Mouse (Mus musculus) forebrain, embryonic 12.5 days (tissue): Measurements from ENCODE around the gene Taar8c. TPM values are rescaled to one million over a fixed set of nuclear protein-coding genes. Genes with fewer than 3 reads are reported as not detected.

Source experiments
- polyA plus RNA-seq: library from polyadenylated mRNA; unstranded; fragments of >200 nt; fragmentation: Nextera tagmentation; extraction: Ambion mirVana; gene quantifications from 2 replicates; pipeline ENCODE4 v1.2.1, GENCODE M21; 2016

Gene Taar8c
- polyA plus RNA-seq, 1 experiment from 2014 or later: not detected

Other genes with a start within 250 kb of the Taar8c start
- 0.63 and 0.65 TPM in 2 replicates for gene Vnn1, start 207.2 kb downstream of the Taar8c start, polyA plus RNA-seq
- gene Taar1, start 181.6 kb downstream of the Taar8c start, polyA plus RNA-seq: not detected in 2 replicates
- gene Taar2, start 163.3 kb downstream of the Taar8c start, polyA plus RNA-seq: not detected in 2 replicates
- not detected in 2 replicates for gene Taar3, start 152.4 kb downstream of the Taar8c start, polyA plus RNA-seq
- not detected in 2 replicates for gene Taar4, start 141.4 kb downstream of the Taar8c start, polyA plus RNA-seq
- not detected in 2 replicates for gene Taar5, start 131.2 kb downstream of the Taar8c start, polyA plus RNA-seq
- gene Taar6, start 116.3 kb downstream of the Taar8c start, polyA plus RNA-seq: not detected in 2 replicates
- not detected in 2 replicates for gene Taar7a, start 108.4 kb downstream of the Taar8c start, polyA plus RNA-seq
- gene Taar7b, start 102.0 kb downstream of the Taar8c start, polyA plus RNA-seq: not detected in 2 replicates
- gene Taar7d, start 74.7 kb downstream of the Taar8c start, polyA plus RNA-seq: not detected in 2 replicates
- not detected in 2 replicates for gene Taar7e, start 64.3 kb downstream of the Taar8c start, polyA plus RNA-seq
- gene Taar7f, start 52.4 kb downstream of the Taar8c start, polyA plus RNA-seq: not detected in 2 replicates
- gene Taar8a, start 25.4 kb downstream of the Taar8c start, polyA plus RNA-seq: not detected in 2 replicates
- not detected in 2 replicates for gene Taar8b, start 9.6 kb downstream of the Taar8c start, polyA plus RNA-seq
- gene Taar9, start 7.6 kb upstream of the Taar8c start, polyA plus RNA-seq: not detected in 2 replicates
- 115 and 121 TPM in 2 replicates for gene Stx7, start 47.4 kb upstream of the Taar8c start, polyA plus RNA-seq
- 2.7 and 3.2 TPM in 2 replicates for gene Moxd1, start 121.6 kb upstream of the Taar8c start, polyA plus RNA-seq